Comparison of ENCODE assay signal across 16 mouse cellular contexts in the genomic region with DNA sequence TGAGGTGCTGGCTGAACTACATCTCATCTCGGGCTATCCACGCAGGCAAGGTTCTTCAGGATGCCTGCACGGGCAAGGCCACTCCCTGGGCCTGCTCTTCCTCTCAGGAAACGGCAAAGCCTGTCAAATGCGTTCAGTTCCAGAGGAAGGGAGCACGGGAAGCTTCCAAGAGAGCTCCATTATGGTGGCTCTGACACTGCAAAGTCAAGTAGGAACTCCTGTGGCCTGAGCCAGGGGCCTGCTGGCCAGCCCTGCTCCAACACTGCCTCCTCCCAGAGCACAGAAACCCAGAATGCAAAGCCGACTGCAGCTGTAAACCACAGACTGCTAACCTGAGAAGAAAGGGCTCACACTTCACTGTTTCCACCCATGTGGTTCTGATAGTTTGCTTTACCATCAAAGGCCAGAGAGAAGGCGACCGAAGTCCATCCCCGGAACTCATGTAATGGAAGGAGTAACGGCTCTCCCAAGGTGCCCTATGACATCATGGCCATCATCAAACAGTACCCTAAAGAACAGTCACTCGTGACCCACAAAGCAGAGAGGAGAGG. TPM values are rescaled to one million over a fixed set of nuclear protein-coding genes. Genes with fewer than 3 reads are reported as not detected.
DNase-seq lines count a peak whose midpoint lies in the region; ATAC-seq and TF ChIP-seq lines count a peak whose summit lies in the region.
"Had no signal": no experiment of that assay in that cellular context is flagged by ENCODE, and none has a peak within 500 bp of the region (broad histone marks: within the 10 kb centered on the region; RNA-seq: fewer than 3 reads in every experiment).

No protein-coding gene starts in this region.

- TF ChIP-seq POLR2A in small intestine, adult 2 months (IDR thresholded peaks at IDR 0.05; ENCODE audit: low read depth, low read length), result 0 out of 2 replicates have a peak, but pooled peaks have one; percentile 12
- TF ChIP-seq POLR2A in cerebellum, adult 2 months (IDR thresholded peaks at IDR 0.05; ENCODE audit: borderline replicate concordance, insufficient read depth, low read length), result no peak

- 0 out of 2 replicates have a peak, but pooled peaks cover 10% of the 10 kb centered on the region for H3K36me3 ChIP-seq in heart, embryonic 13.5 days
- H3K36me3 ChIP-seq in small intestine, adult 2 months (ENCODE audit: control insufficient read depth, insufficient read depth, low read length), result peaks cover 5% of the 10 kb centered on the region; the same call in 1 of the 2 replicates
- H3K36me3 ChIP-seq: forebrain, embryonic 12.5 days; limb, embryonic 15.5 days had no signal

- ATAC-seq in heart, embryonic 13.5 days (ENCODE audit: extremely low read depth, insufficient number of reproducible peaks, low FRiP score, low TSS enrichment), result no peak
- peak; percentile 67 for ATAC-seq in CD4-positive, CD25-positive, alpha-beta regulatory T cell, adult 4 months
- peak; percentile 72 for ATAC-seq in inflammation-experienced regulatory T-cells, adult 6 months

- H3K4me1 ChIP-seq in heart, embryonic 13.5 days, result peaks cover 61% of the 10 kb centered on the region
- H3K4me1 ChIP-seq in small intestine, adult 2 months (ENCODE audit: control insufficient read depth, insufficient read depth, insufficient read length, low read length), result peaks cover 33% of the 10 kb centered on the region
- H3K4me1 ChIP-seq in cerebellum, adult 2 months (ENCODE audit: control insufficient read depth, insufficient read depth, low read length), result peaks cover 7% of the 10 kb centered on the region

- TF ChIP-seq CTCF in small intestine, adult 2 months (IDR thresholded peaks at IDR 0.05; ENCODE audit: extremely low read depth, insufficient read length, insufficient replicate concordance, low read depth, low read length), result no peak
- TF ChIP-seq CTCF in cerebellum, adult 2 months (IDR thresholded peaks at IDR 0.05; ENCODE audit: borderline replicate concordance, insufficient read depth, low read depth, low read length), result no peak

- no peak overlapping the region for H3K4me3 ChIP-seq in heart, embryonic 13.5 days
- H3K4me3 ChIP-seq in small intestine, adult 2 months (ENCODE audit: low read depth, low read length), result no peak overlapping the region
- H3K4me3 ChIP-seq in cerebellum, adult 2 months (replicated peaks; ENCODE audit: insufficient read depth, low read depth, low read length), result no peak overlapping the region
- H3K4me3 ChIP-seq: embryonic facial prominence, embryonic 12.5 days; forebrain, embryonic 12.5 days; left cerebral cortex, adult 2 months; limb, embryonic 15.5 days had no signal

- no peak for DNase-seq in heart, postnatal 36 days
- DNase-seq in urinary bladder, postnatal 4 days (ENCODE audit: low spot score in 2 of 2), result no peak
- no peak for DNase-seq in urinary bladder, adult 2 months (ENCODE audit: low spot score)
- DNase-seq in cerebellum, adult 2 months, result no peak
- DNase-seq: cerebellum, postnatal 14 days; gastrocnemius, postnatal 10 days; kidney, postnatal 25 days had no signal

- H3K27ac ChIP-seq in heart, embryonic 13.5 days (replicated peaks), result peak overlapping the region; percentile 63
- H3K27ac ChIP-seq in small intestine, adult 2 months (ENCODE audit: insufficient read depth, low read depth, low read length), result peak overlapping the region; percentile 76
- H3K27ac ChIP-seq in cerebellum, adult 2 months (ENCODE audit: insufficient read depth, low read length), result no peak overlapping the region
- H3K27ac ChIP-seq: embryonic facial prominence, embryonic 12.5 days; forebrain, embryonic 12.5 days; hindbrain, embryonic 14.5 days; left cerebral cortex, adult 2 months; limb, embryonic 15.5 days had no signal

- H3K27me3 ChIP-seq in heart, embryonic 13.5 days (replicated peaks), result no peaks in the 10 kb centered on the region
- H3K27me3 ChIP-seq in small intestine, adult 2 months (ENCODE audit: control insufficient read depth, insufficient read depth, low read length), result no peaks in the 10 kb centered on the region
- H3K27me3 ChIP-seq in cerebellum, adult 2 months (ENCODE audit: control insufficient read depth, insufficient read depth, low read length), result no peaks in the 10 kb centered on the region
- H3K27me3 ChIP-seq: embryonic facial prominence, embryonic 12.5 days; forebrain, embryonic 12.5 days; limb, embryonic 15.5 days had no signal

- WGBS in heart, embryonic 13.5 days, result 68% methylated on average over 12 of the region's 12 CpGs
- WGBS in small intestine, adult 2 months, result 79% methylated on average over 12 of the region's 12 CpGs
- 87% methylated on average over 12 of the region's 12 CpGs for WGBS in cerebellum, adult 2 months

- H3K4me2 ChIP-seq in heart, embryonic 13.5 days, result no peak overlapping the region
- H3K4me2 ChIP-seq: embryonic facial prominence, embryonic 12.5 days; forebrain, embryonic 12.5 days; hindbrain, embryonic 14.5 days; limb, embryonic 15.5 days had no signal

- intact Hi-C loops in heart, postnatal 36 days (cut with DNase I), result loop anchor here (5.0 kb wide), 1 partner anchor 47 kb away; no protein-coding TSS in a partner anchor

- H3K9me3 ChIP-seq in heart, embryonic 13.5 days, result no peaks in the 10 kb centered on the region
- H3K9me3 ChIP-seq: embryonic facial prominence, embryonic 12.5 days; forebrain, embryonic 12.5 days; limb, embryonic 15.5 days had no signal

- no peak overlapping the region for H3K9ac ChIP-seq in heart, embryonic 13.5 days
- H3K9ac ChIP-seq: embryonic facial prominence, embryonic 12.5 days; forebrain, embryonic 12.5 days; hindbrain, embryonic 14.5 days; limb, embryonic 15.5 days had no signal

RNA-seq across cellular contexts. Expression of gene Tbc1d2b, which starts 11.1 kb away (rescaled TPM):
- 4.5 and 5.2 TPM in 2 replicates for polyA plus RNA-seq in heart, embryonic 13.5 days (2015; fragmentation: Nextera tagmentation; extraction: Ambion mirVana)
- 10 to 100 TPM; 11.2 to 11.8 TPM for total RNA-seq in heart, postnatal 36 days (2021)
- polyA plus RNA-seq in CD4-positive, CD25-positive, alpha-beta regulatory T cell, adult 4 months (2017; shearing (Covaris generic)), result 10 to 100 TPM; 11.3 to 12.1 TPM
- polyA plus RNA-seq in inflammation-experienced regulatory T-cells, adult 6 months (2017; shearing (Covaris generic)), result 10 to 100 TPM; 10.6 to 14.0 (median 10.8) TPM
- polyA plus RNA-seq in small intestine, adult 2 months (2012; rRNA removed), result 9.6 and 13.1 TPM in 2 replicates
- polyA plus RNA-seq in urinary bladder, adult 2 months (2012; rRNA removed), result 43.5 and 47.9 TPM in 2 replicates
- 14.9 and 18.4 TPM in 2 replicates for polyA plus RNA-seq in cerebellum, adult 2 months (2012; rRNA removed)
